8 mouse cellular contexts compared by ENCODE assay signal in genomic region chr14:52020486-52021137, GRCm38 (mm10). TPM values are rescaled to one million over a fixed set of nuclear protein-coding genes. Genes with fewer than 3 reads are reported as not detected.
A peak's percentile ranks its signal among the peaks of the same experiment; 100 is the strongest.
DNase-seq lines count a peak whose midpoint lies in the region; ATAC-seq lines count a peak whose summit lies in the region.

Gene Zfp219 (minus strand): TSS chr14:52020733.

- DNase-seq in layer of hippocampus, adult 11-12 months (ENCODE audit: low spot score): peak; percentile 68
- no peak for DNase-seq in layer of hippocampus, adult 9-10 months (ENCODE audit: low spot score)
- peak; percentile 91 for DNase-seq in embryo, embryonic 10 days (ENCODE audit: low spot score)
- peak; percentile 69 for DNase-seq in gastrocnemius, postnatal 14 days
- peak; percentile 78 for DNase-seq in induced T-regulatory cell, adult 2 months (ENCODE audit: low read depth)
- DNase-seq in left cerebral cortex, adult 9 months (ENCODE audit: low spot score in 2 of 2): peak; percentile 76 to 79
- DNase-seq in skeletal muscle tissue, adult 2 months (ENCODE audit: low read depth, low spot score): peak; percentile 83

- peak; percentile 25 for ATAC-seq in megakaryocyte, adult 5-6 weeks (ENCODE audit: poor library complexity, severe bottlenecking)

- intact Hi-C loops in gastrocnemius, postnatal 14 days (cut with DNase I; ENCODE audit: low total_unique reads): no loop called here

RNA-seq across cellular contexts. Expression of gene Zfp219, which starts in this region (rescaled TPM):
- total RNA-seq in gastrocnemius, postnatal 14 days (2021): 10 to 100 TPM; 13.3 to 13.4 TPM
- total RNA-seq in megakaryocyte, adult 5-6 weeks (2015): 3.7 and 4.4 TPM in 2 replicates
- total RNA-seq in megakaryocyte, adult 5-6 weeks (2017): 4.7 and 5.1 TPM in 2 replicates
